Mouse (Mus musculus) neural tube, embryonic 13.5 days (tissue): ENCODE measurements around the gene Gm20422. TPM values are rescaled to one million over a fixed set of nuclear protein-coding genes. Genes with fewer than 3 reads are reported as not detected.

Experiments used
- ATAC-seq: fragments of 200-750 bp; cut with Nextera tagmentation; 2 replicates; pipeline ENCODE4 v1.8.0; 2017; ENCODE audit warnings: low read depth, mild to moderate bottlenecking, moderate TSS enrichment, moderate library complexity
- H3K27ac ChIP-seq: fragments of 300-500 bp; sonication (generic); replicated peaks from 2 replicates; pipeline ENCODE4 v1.5.1; 2015; ENCODE audit warnings: moderate library complexity, mild to moderate bottlenecking, inconsistent platforms
- H3K27me3 ChIP-seq: fragments of 300-500 bp; sonication (generic); 2 replicates; pipeline ENCODE4 v1.6.1; 2015; ENCODE audit warnings: mild to moderate bottlenecking, inconsistent platforms
- H3K36me3 ChIP-seq: fragments of 300-500 bp; sonication (generic); 2 replicates; pipeline ENCODE4 v1.6.1; 2015; ENCODE audit warnings: mild to moderate bottlenecking, inconsistent platforms
- H3K4me1 ChIP-seq: fragments of 300-500 bp; sonication (generic); replicated peaks from 2 replicates; pipeline ENCODE4 v1.6.1; 2015; ENCODE audit warnings: inconsistent platforms
- H3K4me2 ChIP-seq: fragments of 300-500 bp; sonication (generic); 2 replicates; pipeline ENCODE4 v1.6.1; 2015; ENCODE audit warnings: inconsistent platforms, mild to moderate bottlenecking, moderate library complexity
- H3K4me3 ChIP-seq: fragments of 300-500 bp; sonication (generic); 2 replicates; pipeline ENCODE4 v1.5.1; 2015; ENCODE audit warnings: mild to moderate bottlenecking, inconsistent platforms
- H3K9ac ChIP-seq: fragments of 300-500 bp; sonication (generic); 2 replicates; pipeline ENCODE4 v1.6.1; 2015; ENCODE audit warnings: moderate library complexity, mild to moderate bottlenecking, inconsistent platforms
- H3K9me3 ChIP-seq: fragments of 300-500 bp; sonication (generic); 2 replicates; pipeline ENCODE4 v1.6.1; 2016; ENCODE audit warnings: inconsistent platforms
- WGBS: fragments of 180-500 bp; shearing (Covaris S2); methylation state at CpG from one replicate; pipeline ENCODE4 v1.1.7; 2015; 5-methylcytosine and 5-hydroxymethylcytosine counted together
- polyA plus RNA-seq: library from polyadenylated mRNA; unstranded; fragments of >200 nt; fragmentation: Nextera tagmentation; extraction: Ambion mirVana; gene quantifications from 2 replicates; pipeline ENCODE4 v1.2.1, GENCODE M21; 2015

Gene Gm20422
- polyA plus RNA-seq: 0.50 and 0.55 TPM in 2 replicates

DNA sequence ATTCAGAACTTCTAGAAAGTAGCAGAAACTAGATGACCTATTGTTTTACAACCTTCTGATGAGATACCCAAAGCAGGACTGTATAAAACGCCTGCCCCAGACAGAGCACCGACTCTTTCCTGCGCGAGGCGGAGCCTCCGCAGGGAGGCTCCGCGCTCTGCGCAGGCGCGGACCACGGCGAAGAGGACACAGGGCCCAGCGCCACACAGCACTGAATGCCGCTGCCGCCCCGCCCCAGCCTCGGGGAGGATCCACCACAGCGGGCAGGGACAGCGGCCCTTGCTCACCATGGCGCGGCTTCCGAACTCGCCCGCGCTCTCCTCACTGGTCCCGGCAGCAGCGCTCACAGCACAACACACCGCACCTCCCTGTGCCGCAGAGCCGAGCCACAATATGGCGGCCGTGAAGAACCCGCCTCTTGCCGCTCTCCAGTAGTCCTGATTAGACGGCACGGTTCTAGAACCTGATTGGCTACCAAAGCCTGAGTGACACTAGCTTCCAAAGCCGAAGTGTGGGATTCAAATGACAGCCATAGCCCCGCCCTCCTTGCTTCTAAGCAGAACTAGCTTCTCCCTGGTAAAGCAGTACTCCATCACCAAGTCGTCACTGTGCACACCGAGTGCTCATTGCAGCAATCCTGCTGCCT lies at the start of gene Gm20422:
Gm20422 (minus strand) TSS at position 384 of the 646 bp plus-strand sequence.
- Histone ChIP-seq H3K9ac (peak within 1 kb of the TSS; percentile 91), H3K27me3 (no peaks in the 10 kb centered on the region), H3K27ac (peak within 1 kb of the TSS; percentile 99), H3K4me2 (peak within 1 kb of the TSS; percentile 78), H3K9me3 (no peaks in the 10 kb centered on the region), H3K4me1 (peaks cover 35% of the 10 kb centered on the region), H3K36me3 (peaks cover 2% of the 10 kb centered on the region; the same call in 1 of the 2 replicates), H3K4me3 (peak within 1 kb of the TSS; percentile 72)
- under 1% methylated on average over 41 of the region's 41 CpGs for WGBS
- peak; percentile 99 for ATAC-seq

DNA sequence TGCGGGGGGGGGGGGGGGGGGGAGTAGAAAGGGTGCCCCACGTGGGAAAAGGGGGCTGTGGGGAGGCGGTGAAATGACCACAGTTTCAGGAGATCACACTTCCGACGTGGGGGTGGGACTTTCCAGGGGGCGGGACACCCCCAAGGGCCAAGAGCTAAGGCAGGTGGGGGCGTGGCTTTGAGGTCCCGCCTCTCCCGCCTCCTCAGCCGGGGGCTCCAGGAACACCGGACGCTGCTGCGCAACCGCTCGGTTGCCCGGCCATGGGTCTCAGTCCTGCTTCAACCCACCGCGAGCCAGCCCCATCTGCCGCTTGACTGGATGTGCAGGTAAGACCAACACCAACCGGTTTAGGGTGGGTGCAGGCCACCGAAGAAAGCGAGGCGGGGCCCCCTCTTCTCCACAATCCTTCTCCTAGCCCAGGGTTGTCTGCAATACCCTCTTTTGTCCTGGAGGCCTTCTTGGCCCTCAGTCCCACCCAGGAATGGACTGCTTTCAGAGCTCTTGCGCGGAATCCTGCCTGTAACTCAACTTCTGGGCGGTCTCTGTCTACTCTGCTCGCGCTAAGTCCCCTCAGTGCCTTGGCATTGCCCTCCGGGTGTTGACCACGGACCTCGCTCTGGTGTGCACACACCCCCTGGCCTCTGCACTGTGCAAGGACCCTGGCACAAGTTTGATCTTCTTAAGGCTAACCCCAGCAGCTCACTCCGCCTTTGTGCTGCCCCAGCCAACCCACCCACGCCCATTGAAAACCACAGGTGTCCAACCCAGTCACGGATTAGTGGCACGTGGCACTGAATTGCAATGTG lies 47.9 kb upstream of the Gm20422 start, which contains the start of gene Lpar2:
Lpar2 (plus strand) TSS at position 44 of the 806 bp plus-strand sequence.
- Histone ChIP-seq H3K4me1 (peaks cover 45% of the 10 kb centered on the region), H3K27me3 (no peaks in the 10 kb centered on the region), H3K9me3 (no peaks in the 10 kb centered on the region), H3K9ac (peak within 1 kb of the TSS; percentile 79), H3K4me2 (peak within 1 kb of the TSS; percentile 86), H3K4me3 (peak within 1 kb of the TSS; percentile 56), H3K36me3 (peaks cover 48% of the 10 kb centered on the region), H3K27ac (peak within 1 kb of the TSS; percentile 69)
- under 1% methylated on average over 34 of the region's 35 CpGs for WGBS
- ATAC-seq: peak; percentile 82

DNA sequence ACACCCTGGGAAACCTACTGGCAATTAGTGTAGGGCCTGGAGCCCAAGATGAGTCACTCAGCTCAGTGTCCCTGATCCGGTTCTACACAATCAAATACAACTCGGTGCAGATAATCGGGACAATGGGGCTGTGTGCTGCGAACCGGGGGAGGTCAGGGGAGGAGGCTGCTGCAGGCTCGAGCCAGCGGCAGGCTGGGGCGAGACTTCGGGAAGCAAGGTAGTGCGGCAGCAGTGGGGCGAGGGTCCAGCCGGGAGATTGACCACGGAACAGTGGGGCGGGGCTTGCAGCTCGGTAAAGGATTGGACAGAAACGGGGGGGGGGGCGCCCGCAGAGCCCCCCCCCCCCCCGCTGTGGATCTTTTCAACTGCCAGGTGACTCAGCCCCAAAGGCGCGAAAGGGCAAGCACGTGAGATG lies 47.3 kb upstream of the Gm20422 start:
- peak overlapping the region; percentile 56 for H3K4me3 ChIP-seq
- H3K36me3 ChIP-seq: peaks cover 51% of the 10 kb centered on the region
- H3K4me1 ChIP-seq: peaks cover 45% of the 10 kb centered on the region
- peak; percentile 67 for ATAC-seq
- no peaks in the 10 kb centered on the region for H3K27me3 ChIP-seq
- H3K27ac ChIP-seq: peak overlapping the region; percentile 56; the same call in 1 of the 2 replicates
- no peaks in the 10 kb centered on the region for H3K9me3 ChIP-seq
- 3% methylated on average over 11 of the region's 22 CpGs for WGBS
- peak overlapping the region; percentile 79 for H3K9ac ChIP-seq
- peak overlapping the region; percentile 86 for H3K4me2 ChIP-seq

DNA sequence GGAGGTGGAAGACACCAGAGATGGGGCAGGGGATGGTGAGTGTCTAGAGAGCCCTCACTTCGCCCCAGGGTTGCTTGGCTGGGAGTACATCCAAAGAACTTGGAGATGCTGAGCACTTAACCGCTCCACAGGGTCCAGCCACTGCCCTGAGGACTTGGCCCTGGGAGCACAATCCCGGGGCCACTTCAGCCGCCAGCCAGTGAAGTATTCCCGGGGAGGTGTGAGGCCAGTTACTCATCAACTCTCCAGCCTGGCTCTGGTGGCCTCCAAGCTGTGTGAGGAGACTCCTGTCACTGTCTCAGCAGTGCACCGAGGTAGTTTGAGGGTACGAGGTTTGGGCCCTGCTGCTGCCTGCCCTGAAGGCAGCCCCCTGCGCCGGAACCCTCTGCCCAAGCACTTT lies 45.8 kb upstream of the Gm20422 start:
- no peak overlapping the region for H3K27ac ChIP-seq
- 85% methylated on average over 9 of the region's 9 CpGs for WGBS
- no peak overlapping the region for H3K4me2 ChIP-seq
- H3K9me3 ChIP-seq: no peaks in the 10 kb centered on the region
- H3K4me3 ChIP-seq: no peak overlapping the region
- H3K9ac ChIP-seq: no peak overlapping the region
- H3K4me1 ChIP-seq: peaks cover 42% of the 10 kb centered on the region
- H3K27me3 ChIP-seq: no peaks in the 10 kb centered on the region
- no peak for ATAC-seq
- H3K36me3 ChIP-seq: peaks cover 56% of the 10 kb centered on the region

DNA sequence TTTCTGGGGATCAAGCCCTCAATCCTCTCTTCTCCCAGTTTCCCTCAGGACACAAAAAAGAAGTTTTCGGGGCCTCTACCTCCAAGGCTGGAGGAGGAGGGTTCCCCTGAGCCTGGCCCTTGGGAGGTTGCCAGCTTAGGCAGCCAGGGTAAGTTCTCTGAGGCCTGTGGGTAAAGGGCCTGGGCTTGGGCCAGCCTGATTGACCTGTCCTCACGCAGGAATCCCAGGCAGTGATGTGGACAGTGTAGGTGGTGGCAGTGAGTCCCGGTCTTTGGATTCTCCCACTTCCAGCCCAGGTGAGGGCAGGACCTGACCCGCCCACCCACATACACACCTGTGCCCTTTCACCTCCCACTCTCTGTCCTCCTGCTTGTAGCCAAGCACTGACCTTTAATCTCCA lies 40.7 kb upstream of the Gm20422 start:
- Histone ChIP-seq H3K27me3 (no peaks in the 10 kb centered on the region), H3K9me3 (no peaks in the 10 kb centered on the region), H3K4me2 (no peak overlapping the region), H3K9ac (no peak overlapping the region), H3K36me3 (peaks cover 95% of the 10 kb centered on the region), H3K4me3 (no peak overlapping the region), H3K4me1 (no peaks in the 10 kb centered on the region), H3K27ac (no peak overlapping the region)
- ATAC-seq: no peak
- WGBS: 99% methylated on average over 4 of the region's 4 CpGs

DNA sequence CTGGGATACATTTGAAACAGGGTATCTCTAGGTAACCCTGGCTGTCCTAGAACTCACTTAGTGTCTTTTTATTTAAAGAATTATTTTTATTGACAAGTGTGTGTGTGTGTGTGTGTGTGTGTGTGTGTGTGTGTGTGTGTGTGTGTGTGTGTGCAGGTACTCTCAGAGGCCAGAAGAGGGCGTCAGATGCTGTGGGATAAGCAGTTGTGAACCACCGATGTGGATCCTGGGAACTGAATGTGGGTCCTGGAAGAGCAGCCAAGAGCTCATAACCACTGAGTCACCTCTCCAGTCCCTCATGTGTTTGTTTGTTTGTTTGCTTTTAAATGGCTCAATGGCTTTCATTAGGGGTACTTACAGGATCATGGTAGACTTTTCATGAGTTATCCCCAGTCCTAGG lies 40.2 kb upstream of the Gm20422 start:
- Histone ChIP-seq H3K36me3 (peaks cover 90% of the 10 kb centered on the region), H3K9me3 (no peaks in the 10 kb centered on the region), H3K27ac (no peak overlapping the region), H3K27me3 (no peaks in the 10 kb centered on the region), H3K4me1 (peaks cover 1% of the 10 kb centered on the region), H3K4me3 (no peak overlapping the region), H3K9ac (no peak overlapping the region), H3K4me2 (no peak overlapping the region)
- no peak for ATAC-seq
- 93% methylated on average over 2 of the region's 2 CpGs for WGBS

DNA sequence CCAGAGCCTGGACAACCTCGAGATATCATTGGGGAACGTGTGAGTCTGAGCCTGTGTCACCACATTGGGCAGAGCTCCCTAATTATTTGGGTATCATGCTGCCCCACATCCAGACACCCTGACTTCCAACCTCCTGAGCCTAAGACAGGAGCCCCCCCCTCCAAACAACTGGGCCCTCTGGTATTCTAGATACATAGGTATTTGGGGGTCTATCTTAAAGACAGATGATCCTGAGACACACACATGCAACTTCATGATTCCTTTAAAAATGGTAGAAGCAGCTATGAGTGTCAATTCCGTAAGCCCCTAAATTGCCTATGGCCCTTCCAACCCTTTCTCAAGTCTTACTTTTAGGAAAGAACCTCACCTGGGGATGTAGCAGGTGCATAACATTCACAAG lies 35.1 kb upstream of the Gm20422 start:
- Histone ChIP-seq H3K27ac (peak overlapping the region; percentile 80; the same call in 1 of the 2 replicates), H3K27me3 (no peaks in the 10 kb centered on the region), H3K9me3 (no peaks in the 10 kb centered on the region), H3K36me3 (peaks cover 74% of the 10 kb centered on the region), H3K4me3 (peak overlapping the region; percentile 62), H3K4me2 (peak overlapping the region; percentile 83), H3K9ac (peak overlapping the region; percentile 87; the same call in 1 of the 2 replicates), H3K4me1 (peaks cover 19% of the 10 kb centered on the region)
- 73% methylated on average over 3 of the region's 3 CpGs for WGBS
- no peak for ATAC-seq

DNA sequence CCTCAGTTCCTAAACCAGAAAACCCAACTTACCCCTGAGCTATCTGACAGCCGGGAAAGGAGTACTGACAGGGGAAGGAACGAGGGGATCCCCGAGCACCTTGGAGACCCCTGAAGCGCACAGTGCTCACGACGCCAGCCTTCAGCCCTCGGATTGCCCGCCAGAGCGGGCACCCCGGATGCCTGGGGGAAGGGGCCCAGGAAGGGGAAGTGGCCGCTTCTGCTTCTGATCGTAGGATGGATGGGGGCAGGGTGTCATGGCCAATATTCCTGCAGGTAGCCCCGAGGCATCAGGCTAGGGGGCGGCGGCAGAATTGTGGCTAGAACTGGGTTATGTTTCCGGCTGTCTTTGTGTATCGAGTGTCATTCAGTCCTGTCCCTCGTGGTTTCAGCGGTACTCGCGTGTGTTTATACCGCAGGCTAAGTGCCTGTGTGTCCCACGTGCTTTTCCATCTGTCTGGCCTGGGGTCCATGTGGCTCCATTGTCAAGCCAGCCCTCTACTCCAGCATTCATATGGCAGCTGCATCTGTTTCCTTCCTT lies 34.2 kb upstream of the Gm20422 start:
- Histone ChIP-seq H3K36me3 (peaks cover 73% of the 10 kb centered on the region), H3K9ac (peak overlapping the region; percentile 87), H3K4me2 (peak overlapping the region; percentile 83), H3K27me3 (no peaks in the 10 kb centered on the region), H3K9me3 (no peaks in the 10 kb centered on the region), H3K4me1 (peaks cover 19% of the 10 kb centered on the region), H3K27ac (peak overlapping the region; percentile 80), H3K4me3 (peak overlapping the region; percentile 62)
- peak; percentile 76 for ATAC-seq
- WGBS: under 1% methylated on average over 23 of the region's 23 CpGs

DNA sequence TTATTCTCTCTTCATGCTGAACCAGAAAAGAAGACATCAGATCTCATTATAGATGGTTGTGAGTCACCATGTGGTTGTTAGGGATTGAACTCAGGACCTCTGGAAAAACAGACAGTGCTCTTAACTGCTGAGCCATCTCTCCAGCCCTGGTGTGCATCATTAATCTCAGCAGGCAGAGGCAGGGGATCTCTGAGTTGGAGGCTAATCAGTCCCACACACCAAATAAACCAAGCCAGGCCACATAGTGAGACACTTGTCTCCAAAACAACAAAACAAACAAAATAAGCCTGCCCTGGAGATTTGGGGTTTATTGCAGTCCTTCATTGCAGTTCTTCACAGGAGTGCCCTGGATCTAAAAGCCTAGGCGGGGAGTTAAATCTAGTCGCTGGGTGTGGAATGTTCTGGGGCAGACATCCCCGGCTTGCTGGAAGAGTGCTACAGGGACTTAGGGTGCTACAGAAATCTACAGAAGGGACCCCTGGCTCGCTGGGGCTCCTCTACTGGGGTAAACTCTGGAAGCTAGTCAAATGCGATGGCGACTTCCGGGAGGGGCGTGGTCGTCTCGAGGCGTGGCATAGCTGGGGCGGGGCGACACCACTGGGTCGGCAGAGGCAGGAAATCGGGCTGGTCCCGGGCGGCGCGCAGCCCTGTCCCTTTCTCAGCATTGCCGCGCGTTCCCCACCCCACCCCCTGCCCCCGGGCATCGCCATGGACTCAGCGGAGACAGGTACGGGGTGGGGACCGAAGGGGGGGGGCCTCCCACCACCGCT lies 33.6 kb upstream of the Gm20422 start, which contains the start of gene Gmip:
Gmip (plus strand) TSS at position 586 of the 770 bp plus-strand sequence.
- Histone ChIP-seq H3K27me3 (no peaks in the 10 kb centered on the region), H3K36me3 (peaks cover 73% of the 10 kb centered on the region), H3K4me1 (peaks cover 19% of the 10 kb centered on the region), H3K9me3 (no peaks in the 10 kb centered on the region), H3K9ac (peak within 1 kb of the TSS; percentile 87), H3K4me2 (peak within 1 kb of the TSS; percentile 83), H3K27ac (peak within 1 kb of the TSS; percentile 80), H3K4me3 (peak within 1 kb of the TSS; percentile 62)
- WGBS: 4% methylated on average over 28 of the region's 28 CpGs
- peak; percentile 84 for ATAC-seq

DNA sequence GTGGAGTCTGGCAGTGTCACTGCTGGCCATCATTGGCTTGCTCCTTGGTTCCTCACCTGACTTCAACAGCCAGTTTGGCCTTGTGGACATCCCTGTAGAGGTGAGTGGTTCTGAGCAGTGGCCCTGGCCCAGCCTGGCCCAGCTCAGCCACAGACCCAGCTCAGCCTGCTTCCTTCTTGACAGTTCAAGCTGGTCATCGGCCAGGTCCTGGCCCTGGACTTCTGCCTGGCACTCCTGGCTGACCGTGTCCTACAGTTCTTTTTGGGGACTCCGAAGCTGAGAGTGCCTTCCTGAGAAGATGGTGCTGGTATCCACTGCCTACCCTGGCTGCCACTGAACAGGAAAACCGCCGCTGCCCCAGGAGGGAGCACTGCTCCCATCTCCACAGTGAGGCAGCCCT lies 32.5 kb upstream of the Gm20422 start:
- Histone ChIP-seq H3K9ac (no peak overlapping the region), H3K27ac (no peak overlapping the region), H3K36me3 (peaks cover 75% of the 10 kb centered on the region), H3K4me1 (peaks cover 19% of the 10 kb centered on the region), H3K4me3 (no peak overlapping the region), H3K27me3 (no peaks in the 10 kb centered on the region), H3K4me2 (no peak overlapping the region), H3K9me3 (no peaks in the 10 kb centered on the region)
- 89% methylated on average over 5 of the region's 5 CpGs for WGBS
- ATAC-seq: no peak

DNA sequence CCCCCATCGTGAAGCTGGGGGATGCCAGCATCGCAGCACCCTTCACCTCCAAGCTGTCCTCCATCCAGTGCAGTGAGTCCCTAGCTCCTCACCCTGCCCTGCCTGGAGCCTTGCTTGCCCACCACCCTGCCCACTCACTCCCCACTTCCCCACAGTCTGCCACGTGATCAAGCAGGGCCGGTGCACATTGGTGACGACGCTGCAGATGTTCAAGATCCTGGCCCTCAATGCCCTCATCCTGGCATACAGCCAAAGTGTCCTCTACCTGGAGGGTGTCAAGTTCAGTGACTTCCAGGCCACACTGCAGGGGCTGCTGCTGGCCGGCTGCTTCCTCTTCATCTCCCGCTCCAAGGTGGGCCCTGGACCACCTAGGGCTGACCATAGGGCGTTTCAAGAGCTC lies 30.8 kb upstream of the Gm20422 start:
- no peaks in the 10 kb centered on the region for H3K27me3 ChIP-seq
- no peak for ATAC-seq
- peaks cover 75% of the 10 kb centered on the region for H3K36me3 ChIP-seq
- peaks cover 19% of the 10 kb centered on the region for H3K4me1 ChIP-seq
- H3K27ac ChIP-seq: no peak overlapping the region
- WGBS: 95% methylated on average over 9 of the region's 9 CpGs
- H3K9ac ChIP-seq: no peak overlapping the region
- H3K4me3 ChIP-seq: no peak overlapping the region
- H3K4me2 ChIP-seq: no peak overlapping the region
- H3K9me3 ChIP-seq: no peaks in the 10 kb centered on the region
